Mouse (Mus musculus) E14TG2a.4 (cell line): ENCODE results near the gene Gm20388.

Source experiments
- H3K27me3 ChIP-seq: 2 replicates; pipeline ENCODE4 v1.6.1; 2014; ENCODE audit warnings: low read length, control low read depth; ENCODE audit not compliant: insufficient read depth
- H3K36me3 ChIP-seq: 2 replicates; pipeline ENCODE4 v1.6.1; 2014; ENCODE audit warnings: low read length, control low read depth; ENCODE audit not compliant: insufficient read depth
- H3K4me1 ChIP-seq: replicated peaks from 2 replicates; pipeline ENCODE4 v1.6.1; 2014; ENCODE audit warnings: low read depth, low read length, control low read depth
- H3K4me3 ChIP-seq: replicated peaks from 2 replicates; pipeline ENCODE4 v1.5.1; 2014; ENCODE audit warnings: mild to moderate bottlenecking, low read length
- H3K9me3 ChIP-seq: 2 replicates; pipeline ENCODE4 v1.6.1; 2014; ENCODE audit warnings: low read length, control low read depth
- CTCF ChIP-seq: conservative IDR thresholded peaks from 2 replicates; pipeline ENCODE4 v1.5.1; 2014; ENCODE audit warnings: low read length
- NANOG ChIP-seq: IDR thresholded peaks from 2 replicates; pipeline ENCODE4 v1.6.1; 2014; ENCODE audit warnings: borderline replicate concordance, low read length, mixed read lengths
- POU5F1 ChIP-seq: IDR thresholded peaks from 2 replicates; pipeline ENCODE4 v1.6.1; 2014; ENCODE audit warnings: low read length, borderline replicate concordance

Gm20388 gene

GRCm38 (mm10) chr8:120537207-120537817 lies 626.7 kb downstream of the Gm20388 start:
- Histone ChIP-seq H3K4me3 (peak overlapping the region; percentile 88), H3K36me3 (peaks cover 21% of the 10 kb centered on the region), H3K9me3 (no peaks in the 10 kb centered on the region), H3K27me3 (no peaks in the 10 kb centered on the region), H3K4me1 (peaks cover 70% of the 10 kb centered on the region)
- TF ChIP-seq POU5F1 = no peak
- no peak for TF ChIP-seq CTCF
- TF ChIP-seq NANOG = no peak

- TF ChIP-seq POU5F1 = no peak
- TF ChIP-seq NANOG = no peak
- TF ChIP-seq CTCF = no peak
Observed at GRCm38 (mm10) chr8:120537818-120538396, 627.3 kb downstream of the Gm20388 start.

GRCm38 (mm10) chr8:120538397-120539240 lies 628.0 kb downstream of the Gm20388 start:
- Histone ChIP-seq H3K9me3 (no peaks in the 10 kb centered on the region), H3K36me3 (peaks cover 26% of the 10 kb centered on the region), H3K4me3 (peak overlapping the region; percentile 88), H3K27me3 (no peaks in the 10 kb centered on the region), H3K4me1 (peaks cover 72% of the 10 kb centered on the region)
- TF ChIP-seq POU5F1 (no peak), NANOG (no peak), CTCF (0 out of 2 replicates have a peak, but pooled peaks have one; percentile 12)

More at GRCm38 (mm10) chr8:120537818-120538396, 627.3 kb downstream of the Gm20388 start:
- Histone ChIP-seq H3K27me3 (no peaks in the 10 kb centered on the region), H3K4me1 (peaks cover 73% of the 10 kb centered on the region), H3K4me3 (peak overlapping the region; percentile 88), H3K9me3 (no peaks in the 10 kb centered on the region), H3K36me3 (peaks cover 23% of the 10 kb centered on the region)

GRCm38 (mm10) chr8:120539381-120539774 lies 628.7 kb downstream of the Gm20388 start:
- H3K4me1 ChIP-seq = peaks cover 72% of the 10 kb centered on the region
- TF ChIP-seq POU5F1 (no peak), NANOG (no peak), CTCF (no peak)
- H3K9me3 ChIP-seq = no peaks in the 10 kb centered on the region
- peak overlapping the region; percentile 88 for H3K4me3 ChIP-seq
- no peaks in the 10 kb centered on the region for H3K27me3 ChIP-seq
- peaks cover 29% of the 10 kb centered on the region for H3K36me3 ChIP-seq

- H3K4me3 ChIP-seq = peak overlapping the region; percentile 88
- no peaks in the 10 kb centered on the region for H3K27me3 ChIP-seq
- no peaks in the 10 kb centered on the region for H3K9me3 ChIP-seq
- H3K36me3 ChIP-seq = peaks cover 35% of the 10 kb centered on the region
- TF ChIP-seq CTCF = no peak
- TF ChIP-seq NANOG = no peak
- TF ChIP-seq POU5F1 = no peak
- H3K4me1 ChIP-seq = peaks cover 71% of the 10 kb centered on the region
Observed at GRCm38 (mm10) chr8:120539775-120540625, 629.4 kb downstream of the Gm20388 start.

GRCm38 (mm10) chr8:120542995-120543394 lies 632.4 kb downstream of the Gm20388 start:
- Histone ChIP-seq H3K4me3 (peak overlapping the region; percentile 37; the same call in 1 of the 2 replicates), H3K36me3 (peaks cover 64% of the 10 kb centered on the region), H3K9me3 (no peaks in the 10 kb centered on the region), H3K4me1 (peaks cover 96% of the 10 kb centered on the region), H3K27me3 (no peaks in the 10 kb centered on the region)
- TF ChIP-seq POU5F1 = no peak

GRCm38 (mm10) chr8:120543416-120544055 lies 632.9 kb downstream of the Gm20388 start:
- H3K4me1 ChIP-seq = peaks cover 97% of the 10 kb centered on the region
- no peaks in the 10 kb centered on the region for H3K27me3 ChIP-seq
- TF ChIP-seq CTCF (no peak), NANOG (no peak), POU5F1 (no peak)
- H3K36me3 ChIP-seq = peaks cover 69% of the 10 kb centered on the region
- no peaks in the 10 kb centered on the region for H3K9me3 ChIP-seq
- H3K4me3 ChIP-seq = no peak overlapping the region; the same call in 1 of the 2 replicates
